Mouse (Mus musculus): ENCODE measurements at regions not wholly inside any gene's neighbourhood (a gene's known extent, or its start where the extent isn't known, plus 50 kb on each side); places are given as distances from the start of the nearest gene placed in this dataset.
A peak's percentile ranks its signal among the peaks of the same experiment; 100 is the strongest.

DNA sequence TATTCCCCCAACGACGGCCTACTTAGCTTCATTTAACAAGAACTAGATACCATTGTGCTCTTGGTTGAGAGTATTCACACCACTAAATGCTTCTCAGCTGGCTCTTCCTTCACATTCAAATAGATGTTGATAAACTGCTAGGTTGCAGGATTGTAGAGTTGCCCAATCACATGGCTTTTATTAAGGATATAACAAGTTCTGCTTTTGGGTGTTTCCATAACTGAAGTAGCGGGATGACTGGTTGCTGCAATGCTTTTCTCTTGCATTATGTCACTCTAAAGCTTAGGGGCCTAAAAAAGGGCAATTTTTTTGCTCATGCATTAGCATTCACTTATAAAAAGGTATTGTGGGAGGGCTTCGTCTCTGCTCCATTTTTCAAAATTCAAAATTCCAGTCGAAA lies 641.9 kb downstream of the Robo2 start:
- no peak for DNase-seq (ENCODE audit: low spot score)

DNA sequence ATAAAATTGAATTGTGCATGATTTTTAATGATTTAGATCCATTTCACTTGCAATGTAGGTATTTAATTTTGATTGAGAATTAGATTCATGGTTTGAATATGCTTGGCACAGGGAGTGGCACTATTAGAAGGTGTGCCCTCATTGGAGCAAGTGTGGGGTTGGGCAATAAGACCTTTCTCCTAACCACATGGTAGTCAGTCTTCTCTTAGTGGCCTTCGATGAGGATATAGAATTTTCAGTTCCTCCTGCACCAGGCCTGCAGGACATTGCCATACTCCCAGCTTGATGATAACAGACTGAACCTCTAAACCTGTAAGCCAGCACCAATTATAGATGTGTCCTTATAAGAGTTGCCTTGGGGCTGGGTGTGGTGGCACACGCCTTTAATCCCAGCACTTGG lies 642.9 kb downstream of the Robo2 start:
- Histone ChIP-seq H3K9ac (ENCODE audit: low read length) (no peak overlapping the region), H3K4me3 (ENCODE audit: low read depth, low read length) (no peak overlapping the region), H3K36me3 (ENCODE audit: control insufficient read depth, insufficient read depth, low read length) (no peaks in the 10 kb centered on the region), H3K27ac (ENCODE audit: low read depth, low read length) (no peak overlapping the region), H3K4me2 (ENCODE audit: low read length) (no peak overlapping the region), H3K4me1 (ENCODE audit: control insufficient read depth, insufficient read depth, low read length) (peaks cover 4% of the 10 kb centered on the region), H3K9me3 (replicated peaks; ENCODE audit: control insufficient read depth, low read length) (no peaks in the 10 kb centered on the region), H3K27me3 (replicated peaks; ENCODE audit: control insufficient read depth, insufficient read depth, low read length) (no peaks in the 10 kb centered on the region)
- DNase-seq (ENCODE audit: low spot score) (no peak), ATAC-seq (no peak)
- 96% methylated on average over 2 of the region's 2 CpGs for WGBS

More for the DNA sequence above, 641.9 kb downstream of the Robo2 start:
- H3K4me2 ChIP-seq (ENCODE audit: low read length) = no peak overlapping the region
- 84% methylated on average over 5 of the region's 5 CpGs for WGBS
- ATAC-seq = no peak
- H3K27me3 ChIP-seq (replicated peaks; ENCODE audit: control insufficient read depth, insufficient read depth, low read length) = no peaks in the 10 kb centered on the region
- H3K9me3 ChIP-seq (replicated peaks; ENCODE audit: control insufficient read depth, low read length) = no peaks in the 10 kb centered on the region
- H3K27ac ChIP-seq (ENCODE audit: low read depth, low read length) = no peak overlapping the region
- no peaks in the 10 kb centered on the region for H3K36me3 ChIP-seq (ENCODE audit: control insufficient read depth, insufficient read depth, low read length)
- H3K4me3 ChIP-seq (ENCODE audit: low read depth, low read length) = no peak overlapping the region
- no peak overlapping the region for H3K9ac ChIP-seq (ENCODE audit: low read length)
- peaks cover 4% of the 10 kb centered on the region for H3K4me1 ChIP-seq (ENCODE audit: control insufficient read depth, insufficient read depth, low read length)

- DNase-seq (ENCODE audit: low spot score) = no peak
- Histone ChIP-seq H3K4me3 (ENCODE audit: low read depth, low read length) (no peak overlapping the region), H3K9ac (ENCODE audit: low read length) (no peak overlapping the region), H3K9me3 (replicated peaks; ENCODE audit: control insufficient read depth, low read length) (no peaks in the 10 kb centered on the region), H3K27ac (ENCODE audit: low read depth, low read length) (no peak overlapping the region), H3K4me1 (ENCODE audit: control insufficient read depth, insufficient read depth, low read length) (no peaks in the 10 kb centered on the region), H3K4me2 (ENCODE audit: low read length) (no peak overlapping the region), H3K27me3 (replicated peaks; ENCODE audit: control insufficient read depth, insufficient read depth, low read length) (no peaks in the 10 kb centered on the region), H3K36me3 (ENCODE audit: control insufficient read depth, insufficient read depth, low read length) (no peaks in the 10 kb centered on the region)
- WGBS = 86% methylated on average over 3 of the region's 3 CpGs
- no peak for ATAC-seq
These were observed 646.4 kb downstream of the Robo2 start for GRCm38 (mm10) chr16:73765184-73765583.

DNA sequence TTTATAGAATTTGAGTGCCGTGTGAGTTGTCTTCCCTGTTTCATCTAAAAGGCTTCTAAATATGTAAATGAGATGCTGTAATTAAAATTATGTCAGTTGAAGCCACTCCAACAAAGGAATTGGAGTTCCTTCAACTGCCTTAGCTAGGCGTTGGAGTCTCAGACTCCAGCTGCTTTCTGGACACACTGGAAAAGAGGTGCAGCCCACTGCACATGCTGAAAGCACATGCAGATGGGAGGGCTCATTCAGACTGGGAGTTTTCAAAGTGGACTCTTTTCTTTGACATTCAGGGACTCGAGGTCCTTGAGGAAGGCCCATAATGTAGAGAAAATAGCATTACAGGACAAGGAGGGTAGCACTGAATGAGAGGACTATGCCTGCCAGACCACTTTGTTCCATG lies 650.7 kb downstream of the Robo2 start:
- WGBS = 18% methylated on average over 3 of the region's 3 CpGs
- no peaks in the 10 kb centered on the region for H3K27me3 ChIP-seq (replicated peaks; ENCODE audit: control insufficient read depth, insufficient read depth, low read length)
- H3K36me3 ChIP-seq (ENCODE audit: control insufficient read depth, insufficient read depth, low read length) = no peaks in the 10 kb centered on the region
- H3K9ac ChIP-seq (ENCODE audit: low read length) = no peak overlapping the region
- no peak overlapping the region for H3K4me2 ChIP-seq (ENCODE audit: low read length)
- no peak overlapping the region for H3K27ac ChIP-seq (ENCODE audit: low read depth, low read length)
- H3K9me3 ChIP-seq (replicated peaks; ENCODE audit: control insufficient read depth, low read length) = no peaks in the 10 kb centered on the region
- no peaks in the 10 kb centered on the region for H3K4me1 ChIP-seq (ENCODE audit: control insufficient read depth, insufficient read depth, low read length)
- ATAC-seq (peak; percentile 65), DNase-seq (ENCODE audit: low spot score) (peak; percentile 52)
- no peak overlapping the region for H3K4me3 ChIP-seq (ENCODE audit: low read depth, low read length)

- H3K9ac ChIP-seq (ENCODE audit: low read length) = no peak overlapping the region
- no peak overlapping the region for H3K27ac ChIP-seq (ENCODE audit: low read depth, low read length)
- ATAC-seq = no peak
- no peak overlapping the region for H3K4me2 ChIP-seq (ENCODE audit: low read length)
- whole genome bisulfite sequencing = 58% methylated on average over 5 of the region's 5 CpGs
- DNase-seq (ENCODE audit: low spot score) = no peak
- no peaks in the 10 kb centered on the region for H3K27me3 ChIP-seq (replicated peaks; ENCODE audit: control insufficient read depth, insufficient read depth, low read length)
- H3K4me1 ChIP-seq (ENCODE audit: control insufficient read depth, insufficient read depth, low read length) = no peaks in the 10 kb centered on the region
- H3K9me3 ChIP-seq (replicated peaks; ENCODE audit: control insufficient read depth, low read length) = no peaks in the 10 kb centered on the region
- no peak overlapping the region for H3K4me3 ChIP-seq (ENCODE audit: low read depth, low read length)
- no peaks in the 10 kb centered on the region for H3K36me3 ChIP-seq (ENCODE audit: control insufficient read depth, insufficient read depth, low read length)
These were observed 652.8 kb downstream of the Robo2 start for GRCm38 (mm10) chr16:73758872-73759271.

GRCm38 (mm10) chr16:73754302-73754701 lies 657.3 kb downstream of the Robo2 start:
- H3K4me1 ChIP-seq (ENCODE audit: control insufficient read depth, insufficient read depth, low read length) = no peaks in the 10 kb centered on the region
- no peak overlapping the region for H3K9ac ChIP-seq (ENCODE audit: low read length)
- no peak overlapping the region for H3K27ac ChIP-seq (ENCODE audit: low read depth, low read length)
- WGBS = 90% methylated on average over 5 of the region's 5 CpGs
- H3K4me2 ChIP-seq (ENCODE audit: low read length) = no peak overlapping the region
- ATAC-seq = no peak
- no peaks in the 10 kb centered on the region for H3K36me3 ChIP-seq (ENCODE audit: control insufficient read depth, insufficient read depth, low read length)
- H3K27me3 ChIP-seq (replicated peaks; ENCODE audit: control insufficient read depth, insufficient read depth, low read length) = no peaks in the 10 kb centered on the region
- no peaks in the 10 kb centered on the region for H3K9me3 ChIP-seq (replicated peaks; ENCODE audit: control insufficient read depth, low read length)
- no peak overlapping the region for H3K4me3 ChIP-seq (ENCODE audit: low read depth, low read length)
- DNase-seq (ENCODE audit: low spot score) = no peak

DNA sequence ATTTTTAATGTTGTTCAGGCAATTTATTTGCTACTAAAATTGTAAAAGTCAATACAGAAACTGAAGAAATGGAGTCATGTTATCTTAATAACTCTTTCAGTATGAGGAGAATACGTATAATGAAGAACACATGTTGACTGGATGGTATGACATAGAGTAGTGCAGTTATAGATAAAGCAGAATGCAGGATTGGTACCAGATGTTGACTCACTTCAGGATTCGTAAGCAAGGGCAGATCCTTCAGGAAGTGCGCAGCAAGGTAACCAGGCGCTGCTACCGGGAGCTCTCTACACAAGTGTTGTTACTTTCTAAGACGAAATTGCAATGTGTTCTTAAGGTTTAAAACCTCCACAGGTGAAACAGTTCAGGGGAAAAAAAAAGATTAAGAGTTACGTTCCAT lies 683.3 kb downstream of the Robo2 start:
- Histone ChIP-seq H3K9me3 (replicated peaks; ENCODE audit: control insufficient read depth, low read length) (no peaks in the 10 kb centered on the region), H3K4me2 (ENCODE audit: low read length) (no peak overlapping the region), H3K9ac (ENCODE audit: low read length) (no peak overlapping the region), H3K4me3 (ENCODE audit: low read depth, low read length) (no peak overlapping the region), H3K36me3 (ENCODE audit: control insufficient read depth, insufficient read depth, low read length) (no peaks in the 10 kb centered on the region), H3K27me3 (replicated peaks; ENCODE audit: control insufficient read depth, insufficient read depth, low read length) (no peaks in the 10 kb centered on the region), H3K27ac (ENCODE audit: low read depth, low read length) (no peak overlapping the region), H3K4me1 (ENCODE audit: control insufficient read depth, insufficient read depth, low read length) (no peaks in the 10 kb centered on the region)
- ATAC-seq (no peak), DNase-seq (ENCODE audit: low spot score) (no peak)
- WGBS = 90% methylated on average over 7 of the region's 7 CpGs

- Histone ChIP-seq H3K9me3 (replicated peaks; ENCODE audit: control insufficient read depth, low read length) (no peaks in the 10 kb centered on the region), H3K27ac (ENCODE audit: low read depth, low read length) (no peak overlapping the region)
- WGBS = 33% methylated on average over 3 of the region's 3 CpGs
These were observed 691.9 kb downstream of the Robo2 start for GRCm38 (mm10) chr16:73719691-73720090.

GRCm38 (mm10) chr16:73716301-73716700 lies 695.3 kb downstream of the Robo2 start:
- no peaks in the 10 kb centered on the region for H3K9me3 ChIP-seq (replicated peaks; ENCODE audit: control insufficient read depth, low read length)
- H3K27me3 ChIP-seq (replicated peaks; ENCODE audit: control insufficient read depth, insufficient read depth, low read length) = no peaks in the 10 kb centered on the region
- DNase-seq (ENCODE audit: low spot score) (no peak), ATAC-seq (no peak)
- no peak overlapping the region for H3K27ac ChIP-seq (ENCODE audit: low read depth, low read length)
- H3K4me3 ChIP-seq (ENCODE audit: low read depth, low read length) = no peak overlapping the region
- 78% methylated on average over 5 of the region's 5 CpGs for WGBS
- H3K36me3 ChIP-seq (ENCODE audit: control insufficient read depth, insufficient read depth, low read length) = no peaks in the 10 kb centered on the region
- H3K4me1 ChIP-seq (ENCODE audit: control insufficient read depth, insufficient read depth, low read length) = no peaks in the 10 kb centered on the region
- H3K4me2 ChIP-seq (ENCODE audit: low read length) = no peak overlapping the region
- no peak overlapping the region for H3K9ac ChIP-seq (ENCODE audit: low read length)

More at GRCm38 (mm10) chr16:73719691-73720090, 691.9 kb downstream of the Robo2 start:
- Histone ChIP-seq H3K27me3 (replicated peaks; ENCODE audit: control insufficient read depth, insufficient read depth, low read length) (no peaks in the 10 kb centered on the region), H3K4me1 (ENCODE audit: control insufficient read depth, insufficient read depth, low read length) (no peaks in the 10 kb centered on the region), H3K9ac (ENCODE audit: low read length) (no peak overlapping the region), H3K4me3 (ENCODE audit: low read depth, low read length) (no peak overlapping the region), H3K36me3 (ENCODE audit: control insufficient read depth, insufficient read depth, low read length) (no peaks in the 10 kb centered on the region), H3K4me2 (ENCODE audit: low read length) (no peak overlapping the region)
- no peak for ATAC-seq
- DNase-seq (ENCODE audit: low spot score) = peak; percentile 67
